17 mouse cellular contexts compared by ENCODE assay signal in the genomic region with DNA sequence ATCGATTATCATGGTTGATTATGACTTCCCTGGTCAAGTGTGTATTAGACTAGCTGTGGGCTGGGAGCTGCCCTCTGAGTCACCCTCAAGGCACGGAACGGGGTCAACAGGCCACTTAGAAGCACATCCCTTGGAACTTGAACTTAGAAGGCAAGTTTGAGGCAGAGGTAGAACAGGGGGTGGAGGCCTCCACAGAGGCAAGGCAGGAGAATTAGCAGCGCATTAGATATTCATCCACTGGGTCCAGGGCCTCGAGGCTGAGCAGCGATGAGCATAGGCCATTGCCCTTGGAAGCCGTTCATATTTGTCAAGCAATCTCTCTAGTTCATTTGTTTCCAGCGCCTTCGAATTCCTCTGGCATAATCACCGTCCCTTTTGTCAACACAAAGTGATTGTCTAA.
DNase-seq lines count a peak whose midpoint lies in the region; ATAC-seq and TF ChIP-seq lines count a peak whose summit lies in the region.
"Had no signal": no experiment of that assay in that cellular context is flagged by ENCODE, and none has a peak within 500 bp of the region (broad histone marks: within the 10 kb centered on the region; RNA-seq: fewer than 3 reads in every experiment).

No protein-coding gene starts in this region.

- no peak overlapping the region for H3K4me3 ChIP-seq in forebrain, embryonic 13.5 days
- H3K4me3 ChIP-seq in forebrain, postnatal 0 days (ENCODE audit: low read depth, low read length): no peak overlapping the region
- H3K4me3 ChIP-seq in left cerebral cortex, adult 2 months: no peak overlapping the region
- H3K4me3 ChIP-seq in hindbrain, embryonic 13.5 days: no peak overlapping the region
- no peak overlapping the region for H3K4me3 ChIP-seq in neural tube, embryonic 14.5 days (ENCODE audit: low read depth, low read length)
- H3K4me3 ChIP-seq: embryonic facial prominence, embryonic 13.5 days; heart, embryonic 13.5 days; limb, embryonic 15.5 days had no signal

- intact Hi-C loops in left cerebral cortex, adult 2 months (cut with DNase I): loop anchor here (5.0 kb wide), 1 partner anchor 114 kb away; no protein-coding TSS in a partner anchor
- intact Hi-C loops in left cerebral cortex, postnatal 10 days (cut with DNase I): no loop called here

- no peaks in the 10 kb centered on the region for H3K36me3 ChIP-seq in forebrain, embryonic 13.5 days (ENCODE audit: poor library complexity, severe bottlenecking)
- no peaks in the 10 kb centered on the region for H3K36me3 ChIP-seq in forebrain, postnatal 0 days (ENCODE audit: insufficient read depth)
- H3K36me3 ChIP-seq in hindbrain, embryonic 13.5 days: no peaks in the 10 kb centered on the region
- H3K36me3 ChIP-seq in neural tube, embryonic 14.5 days (ENCODE audit: control insufficient read depth, insufficient read depth, low read length): no peaks in the 10 kb centered on the region
- H3K36me3 ChIP-seq: embryonic facial prominence, embryonic 13.5 days; heart, embryonic 13.5 days; limb, embryonic 15.5 days had no signal

- 0 out of 2 replicates have a peak, but pooled peaks have one; percentile 28 for ATAC-seq in forebrain, embryonic 13.5 days
- no peak for ATAC-seq in forebrain, postnatal 0 days
- 0 out of 2 replicates have a peak, but pooled peaks have one; percentile 12 for ATAC-seq in hindbrain, embryonic 13.5 days (ENCODE audit: low FRiP score)
- ATAC-seq in neural tube, embryonic 14.5 days (ENCODE audit: low read depth): 0 out of 2 replicates have a peak, but pooled peaks have one; percentile 25
- ATAC-seq: intestine, postnatal 0 days; Patski had no signal

- 77% methylated on average over 10 of the region's 10 CpGs for WGBS in forebrain, embryonic 13.5 days
- WGBS in forebrain, postnatal 0 days: 74% methylated on average over 10 of the region's 10 CpGs
- 50% methylated on average over 10 of the region's 10 CpGs for WGBS in hindbrain, embryonic 13.5 days
- 43% methylated on average over 10 of the region's 10 CpGs for WGBS in neural tube, embryonic 14.5 days

- no peak overlapping the region for H3K4me2 ChIP-seq in forebrain, embryonic 13.5 days
- H3K4me2 ChIP-seq in forebrain, postnatal 0 days (ENCODE audit: low read depth): no peak overlapping the region
- no peak overlapping the region for H3K4me2 ChIP-seq in hindbrain, embryonic 13.5 days
- H3K4me2 ChIP-seq in neural tube, embryonic 14.5 days (ENCODE audit: low read depth, low read length): no peak overlapping the region
- H3K4me2 ChIP-seq: embryonic facial prominence, embryonic 13.5 days; heart, embryonic 13.5 days; limb, embryonic 15.5 days had no signal

- peaks cover 7% of the 10 kb centered on the region for H3K4me1 ChIP-seq in forebrain, embryonic 13.5 days
- H3K4me1 ChIP-seq in forebrain, postnatal 0 days (ENCODE audit: insufficient read depth): no peaks in the 10 kb centered on the region
- H3K4me1 ChIP-seq in hindbrain, embryonic 13.5 days (replicated peaks): peaks cover 22% of the 10 kb centered on the region
- H3K4me1 ChIP-seq in neural tube, embryonic 14.5 days (ENCODE audit: control insufficient read depth, insufficient read depth, low read length): no peaks in the 10 kb centered on the region; the same call in 1 of the 2 replicates
- H3K4me1 ChIP-seq: limb, embryonic 15.5 days had no signal

- no peak overlapping the region for H3K9ac ChIP-seq in forebrain, embryonic 13.5 days
- H3K9ac ChIP-seq in forebrain, postnatal 0 days: no peak overlapping the region
- H3K9ac ChIP-seq in hindbrain, embryonic 13.5 days: no peak overlapping the region
- H3K9ac ChIP-seq in neural tube, embryonic 14.5 days (replicated peaks; ENCODE audit: low read depth, low read length): no peak overlapping the region
- H3K9ac ChIP-seq: embryonic facial prominence, embryonic 13.5 days; heart, embryonic 13.5 days; limb, embryonic 15.5 days had no signal

- no peaks in the 10 kb centered on the region for H3K27me3 ChIP-seq in forebrain, embryonic 13.5 days
- H3K27me3 ChIP-seq in forebrain, postnatal 0 days (ENCODE audit: insufficient read depth, low read length): no peaks in the 10 kb centered on the region
- H3K27me3 ChIP-seq in hindbrain, embryonic 13.5 days: no peaks in the 10 kb centered on the region
- H3K27me3 ChIP-seq in neural tube, embryonic 14.5 days (ENCODE audit: control insufficient read depth, insufficient read depth, low read length): no peaks in the 10 kb centered on the region
- H3K27me3 ChIP-seq: embryonic facial prominence, embryonic 13.5 days; heart, embryonic 13.5 days; limb, embryonic 15.5 days had no signal

- no peak for TF ChIP-seq CTCF in forebrain, postnatal 0 days (IDR thresholded peaks at IDR 0.05; ENCODE audit: low read depth)
- no peak for TF ChIP-seq CTCF in left cerebral cortex, adult 2 months (IDR thresholded peaks at IDR 0.05)

- no peaks in the 10 kb centered on the region for H3K9me3 ChIP-seq in forebrain, embryonic 13.5 days (replicated peaks)
- no peaks in the 10 kb centered on the region for H3K9me3 ChIP-seq in forebrain, postnatal 0 days (ENCODE audit: low read length)
- H3K9me3 ChIP-seq in hindbrain, embryonic 13.5 days: no peaks in the 10 kb centered on the region
- H3K9me3 ChIP-seq in neural tube, embryonic 14.5 days (ENCODE audit: control insufficient read depth, low read length): no peaks in the 10 kb centered on the region
- H3K9me3 ChIP-seq: embryonic facial prominence, embryonic 13.5 days; heart, embryonic 13.5 days; limb, embryonic 15.5 days had no signal

- no peak overlapping the region for H3K27ac ChIP-seq in forebrain, embryonic 13.5 days
- no peak overlapping the region for H3K27ac ChIP-seq in forebrain, postnatal 0 days (ENCODE audit: low read depth, low read length)
- H3K27ac ChIP-seq in left cerebral cortex, adult 2 months: peak overlapping the region; percentile 90
- peak overlapping the region; percentile 19 for H3K27ac ChIP-seq in hindbrain, embryonic 13.5 days
- H3K27ac ChIP-seq in neural tube, embryonic 14.5 days (ENCODE audit: low read depth, low read length): peak overlapping the region; percentile 48; the same call in 1 of the 2 replicates
- H3K27ac ChIP-seq: embryonic facial prominence, embryonic 13.5 days; heart, embryonic 13.5 days; limb, embryonic 15.5 days had no signal

- no peak for DNase-seq in forebrain, postnatal 0 days
- DNase-seq in left cerebral cortex, adult 2 months (ENCODE audit: extremely low spot score in 1 of 2, low spot score in 2 of 2): no peak
- no peak for DNase-seq in left cerebral cortex, postnatal 10 days (ENCODE audit: extremely low spot score in 1 of 2, low spot score in 2 of 2)
- DNase-seq in right cerebral cortex, postnatal 25 days: no peak
- DNase-seq: adrenal gland, postnatal 36 days; cerebellum, adult 9-10 months; heart, postnatal 4 days; kidney, postnatal 14 days; lung, postnatal 14 days had no signal

Comparison
In these comparisons a context has a peak if more than half of its experiments do, and no peak if none do; other contexts are left out.
1. H3K27ac ChIP-seq: peak in left cerebral cortex, adult 2 months (single experiment), hindbrain, embryonic 13.5 days (single experiment) and neural tube, embryonic 14.5 days (single experiment); none in forebrain, embryonic 13.5 days (single experiment) and forebrain, postnatal 0 days (single experiment).